Mouse (Mus musculus) gastrocnemius, postnatal 14 days (tissue): Measurements from ENCODE around the gene Ank2. TPM values are rescaled to one million over a fixed set of nuclear protein-coding genes. Genes with fewer than 3 reads are reported as not detected.
A peak's percentile ranks its signal among the peaks of the same experiment; 100 is the strongest.
"Not testable (repeated sequence)": the region's sequence is repeated elsewhere in the genome, so short reads cannot be mapped to it uniquely, and the experiment has no call there.

Experiments used
- DNase-seq: peaks from one replicate; pipeline ENCODE4 v3.0.0; 2021; ENCODE audit warnings: mixed read lengths
- intact Hi-C: fragments of 180-260 bp; cut with DNase I; formaldehyde crosslinking; loops from one replicate; pipeline ENCODE4 v1.15.1; 2025; ENCODE audit warnings: low total_unique reads
- total RNA-seq, 2 experiments: library from RNA; stranded (reverse); gene quantifications; 2 replicates each; pipeline ENCODE4 v1.2.3; 2021

Ank2 gene
- total RNA-seq, 2 experiments from 2014 or later = 98.1 to 119 TPM

- intact Hi-C loops = no loop called here
- DNase-seq = no peak
Measured at GRCm38 (mm10) chr3:127492663-127493062, 6.5 kb downstream of the Ank2 start.

GRCm38 (mm10) chr3:127487302-127487701, 11.8 kb downstream of the Ank2 start:
- no peak for DNase-seq
- intact Hi-C loops = no loop called here

DNA sequence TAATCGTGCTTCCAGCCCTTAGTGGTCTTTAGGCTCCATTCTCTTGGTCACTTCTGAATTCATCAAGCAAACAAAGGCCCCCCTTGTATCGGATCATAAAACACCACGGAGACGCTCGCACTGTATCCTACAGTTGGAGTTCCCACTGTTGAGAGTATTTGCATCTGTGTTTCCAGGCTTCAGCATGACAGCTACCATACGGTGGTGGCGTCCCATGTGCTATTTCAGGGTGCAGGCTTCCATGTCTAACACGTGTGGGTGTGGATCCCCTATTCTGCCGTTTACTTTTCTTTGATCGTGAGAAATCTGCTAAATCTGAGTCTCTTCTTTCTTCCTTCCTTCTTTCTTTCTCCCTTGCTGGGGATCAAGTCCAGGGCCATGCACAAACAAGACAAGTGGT, 14.0 kb downstream of the Ank2 start:
- intact Hi-C loops = no loop called here
- no peak for DNase-seq

GRCm38 (mm10) chr3:127481658-127482057, 17.5 kb downstream of the Ank2 start:
- DNase-seq = no peak
- intact Hi-C loops = no loop called here

DNA sequence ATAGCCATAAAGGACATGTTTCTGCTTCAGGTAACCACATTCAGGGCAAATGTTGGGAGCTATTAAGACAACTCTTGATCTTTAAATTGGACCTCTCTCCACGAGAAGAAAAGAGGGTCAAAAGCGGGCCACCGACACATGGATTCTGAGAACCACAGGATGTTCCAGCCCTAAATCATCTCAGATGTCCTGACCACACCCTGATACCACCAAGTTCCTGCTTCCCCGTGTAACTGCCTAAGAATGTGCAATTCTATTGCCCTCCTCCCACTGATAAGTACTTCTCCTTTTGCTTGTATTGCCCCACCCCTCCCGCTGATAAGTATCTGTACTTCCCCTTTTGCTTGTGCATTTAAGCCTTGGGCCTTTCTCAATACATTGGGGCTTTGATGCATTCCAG, 18.8 kb downstream of the Ank2 start:
- DNase-seq, intact Hi-C loops: not testable (repeated sequence)

- intact Hi-C loops = no loop called here
- no peak for DNase-seq
Measured at GRCm38 (mm10) chr3:127474115-127474514, 25.0 kb downstream of the Ank2 start.

DNA sequence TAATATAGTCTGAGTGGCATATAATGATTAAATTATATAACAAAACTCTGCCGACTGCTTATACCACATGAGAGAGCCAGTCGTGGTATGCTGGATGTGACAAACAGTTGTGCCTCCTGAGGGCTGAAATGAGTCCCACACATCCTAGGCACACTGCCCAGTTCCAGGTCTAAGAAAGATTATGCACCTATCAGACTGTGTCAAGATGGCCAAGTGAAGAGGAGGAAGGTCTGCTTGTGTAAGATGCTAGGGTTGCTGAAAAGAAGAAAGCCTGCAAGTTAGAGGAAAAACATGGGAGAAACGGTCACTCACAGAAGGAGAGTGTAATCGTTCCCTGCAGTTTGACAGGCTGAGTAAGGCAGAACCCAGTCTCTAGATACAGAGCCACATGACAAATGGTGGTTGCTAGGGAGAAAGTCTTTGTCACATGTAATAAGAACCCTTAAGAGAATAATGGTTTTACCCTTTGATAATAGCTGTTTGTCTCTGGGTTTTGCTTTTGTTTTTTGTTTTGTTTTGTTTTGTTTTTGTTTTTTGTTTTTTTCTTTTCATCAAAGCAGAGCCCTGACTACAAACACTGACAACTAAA, 29.9 kb downstream of the Ank2 start:
- intact Hi-C loops = no loop called here

GRCm38 (mm10) chr3:127468569-127468968, 30.6 kb downstream of the Ank2 start:
- DNase-seq = no peak
- intact Hi-C loops = no loop called here

More for the DNA sequence above, 29.9 kb downstream of the Ank2 start:
- DNase-seq = no peak

DNA sequence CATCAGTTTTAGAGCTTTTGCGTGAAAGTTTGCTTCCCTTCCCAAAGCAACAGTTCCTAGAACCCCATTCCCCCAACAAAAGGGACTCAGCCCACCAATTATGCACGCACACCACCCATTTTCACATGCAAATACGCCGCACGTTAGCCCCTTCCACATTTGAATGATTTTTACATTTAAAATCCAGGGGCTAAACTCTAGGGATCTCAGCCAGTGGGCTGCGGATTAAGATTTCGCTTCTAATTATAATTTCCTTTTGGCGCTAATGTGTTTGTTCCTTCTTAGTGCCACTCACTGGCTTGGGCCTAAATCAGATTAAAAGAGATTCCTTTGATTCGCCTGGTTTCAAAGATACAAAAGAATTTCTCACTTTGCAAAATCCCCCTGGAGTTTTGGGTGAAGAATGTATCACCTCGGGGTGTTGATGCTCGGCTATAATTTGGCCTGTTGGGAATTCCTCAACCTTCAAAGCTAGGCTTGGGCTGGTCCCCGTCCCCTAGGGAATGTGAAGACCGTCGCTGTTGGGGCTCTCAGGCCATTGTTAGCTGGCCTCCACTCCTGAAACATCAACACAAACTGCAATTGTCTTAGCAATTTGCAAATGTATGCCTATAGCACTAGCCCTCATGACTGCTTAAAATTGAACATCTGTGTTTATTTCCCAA, 35.2 kb downstream of the Ank2 start:
- intact Hi-C loops = no loop called here
- DNase-seq = no peak

DNA sequence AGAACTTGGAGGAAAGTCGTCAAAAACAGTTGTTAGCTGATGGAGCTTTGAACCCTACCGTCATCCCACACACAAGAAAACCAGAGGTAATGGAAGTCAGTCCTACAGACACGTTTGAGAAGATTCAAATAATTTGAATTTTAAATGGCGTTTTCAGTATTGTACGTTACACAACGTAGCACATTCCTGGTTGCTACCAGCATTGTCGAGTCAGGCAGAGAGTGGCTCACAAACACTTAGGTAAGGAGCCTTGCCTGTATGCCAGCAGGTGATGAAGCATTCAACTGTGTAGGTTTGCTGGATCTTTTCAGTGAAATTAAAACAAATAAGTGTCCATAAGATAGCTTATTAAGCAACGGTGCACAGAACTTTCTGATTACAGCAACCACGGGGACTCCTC, 36.0 kb downstream of the Ank2 start:
- intact Hi-C loops = no loop called here
- no peak for DNase-seq

- DNase-seq = no peak
- intact Hi-C loops = no loop called here
Measured at GRCm38 (mm10) chr3:127462413-127462812, 36.7 kb downstream of the Ank2 start.

DNA sequence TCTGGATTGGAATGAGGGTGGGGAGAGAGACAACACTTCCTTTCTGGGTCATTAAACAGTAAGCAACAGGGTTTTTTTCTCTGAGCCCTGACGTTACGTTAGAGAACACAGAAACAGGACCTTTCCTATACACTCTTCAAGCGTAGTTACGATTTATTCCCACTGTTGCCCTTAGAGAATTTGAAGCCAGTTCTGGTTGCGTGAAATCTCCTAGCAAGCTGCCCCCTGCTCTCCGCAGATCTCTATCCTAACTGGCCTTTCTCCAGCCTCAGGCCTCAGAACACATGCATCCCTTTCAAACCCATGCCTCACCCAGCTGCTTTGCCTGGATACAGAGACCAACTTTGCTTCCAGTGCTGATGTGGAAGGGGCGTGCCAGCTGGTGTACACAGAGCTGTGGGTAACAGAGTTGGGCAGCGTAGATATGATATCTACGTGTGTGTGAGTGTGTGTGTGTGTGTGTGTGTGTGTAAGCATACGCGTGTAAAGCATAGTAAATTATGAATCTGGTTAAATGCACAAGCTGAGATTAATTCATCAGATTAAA, 38.2 kb downstream of the Ank2 start:
- peak; percentile 7 for DNase-seq
- intact Hi-C loops = no loop called here

- intact Hi-C loops = no loop called here
- DNase-seq = no peak
Measured at GRCm38 (mm10) chr3:127459858-127460257, 39.3 kb downstream of the Ank2 start.

GRCm38 (mm10) chr3:127458925-127459324, 40.2 kb downstream of the Ank2 start:
- intact Hi-C loops = no loop called here
- DNase-seq = no peak

DNA sequence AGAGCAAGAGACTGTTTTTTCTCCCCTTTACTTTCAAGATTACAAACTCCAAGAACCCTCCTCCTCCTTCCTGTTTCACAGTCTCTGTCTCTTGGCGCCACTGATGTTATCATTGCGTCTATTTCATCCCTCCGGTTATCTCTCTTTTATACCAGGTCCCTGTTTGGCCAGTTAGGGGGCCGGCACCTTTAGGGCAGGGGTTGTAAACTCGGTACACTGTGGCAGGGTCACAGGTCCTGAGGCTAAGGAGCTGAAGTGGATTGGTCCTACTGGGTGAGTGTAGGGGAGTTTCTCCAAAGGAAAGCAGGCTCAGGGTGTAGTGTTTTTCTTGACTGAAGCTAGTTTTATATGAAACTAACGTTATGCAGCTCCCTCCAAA, 40.7 kb downstream of the Ank2 start:
- intact Hi-C loops = no loop called here
- DNase-seq = no peak

- DNase-seq = no peak
- intact Hi-C loops = no loop called here
Measured at GRCm38 (mm10) chr3:127457761-127458419, 41.3 kb downstream of the Ank2 start.

- intact Hi-C loops = loop anchor here (5.0 kb wide), 1 partner anchor 94 kb away; no protein-coding TSS in a partner anchor
Measured at GRCm38 (mm10) chr3:127453738-127454137, 45.4 kb downstream of the Ank2 start.

DNA sequence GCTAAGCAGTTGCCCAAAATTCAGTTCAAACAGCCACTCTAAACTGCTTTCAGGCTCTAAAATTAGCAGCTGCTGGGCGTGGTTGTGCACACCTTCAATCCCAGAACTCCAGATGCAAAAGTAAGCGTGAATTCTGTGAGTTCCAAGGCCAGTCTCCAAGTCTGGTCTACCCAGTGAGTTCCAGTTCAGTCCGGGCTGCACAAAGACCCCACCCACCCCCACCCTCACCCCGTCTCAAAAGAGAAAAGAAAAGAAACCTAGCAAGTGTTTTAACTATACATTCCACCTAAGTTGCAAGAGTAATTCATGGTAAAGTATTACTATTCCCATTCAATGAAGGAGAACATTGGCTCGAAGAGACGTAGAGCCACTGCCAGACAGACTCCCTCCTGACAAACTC, 45.9 kb downstream of the Ank2 start:
- intact Hi-C loops = loop anchor here (5.0 kb wide), 1 partner anchor 94 kb away; no protein-coding TSS in a partner anchor

More at GRCm38 (mm10) chr3:127453738-127454137, 45.4 kb downstream of the Ank2 start:
- DNase-seq = no peak

DNA sequence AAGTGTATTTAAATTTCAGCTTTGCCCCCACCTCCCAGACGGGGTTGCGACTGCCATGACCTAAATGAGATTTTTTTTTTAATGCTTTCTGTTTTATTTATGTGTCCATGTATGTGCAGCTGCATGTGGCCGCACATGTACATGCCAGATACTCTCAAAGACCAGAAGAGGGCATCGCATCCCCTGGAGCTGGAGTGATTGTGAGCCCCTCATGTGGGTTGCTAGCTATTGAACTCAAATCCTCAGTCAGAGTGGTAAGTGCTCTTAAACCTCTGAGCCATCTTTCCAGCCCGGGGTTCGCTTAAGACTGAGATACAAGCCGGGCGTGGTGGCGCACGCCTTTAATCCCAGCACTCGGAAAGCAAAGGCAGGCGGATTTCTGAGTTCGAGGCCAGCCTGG, 46.9 kb downstream of the Ank2 start:
- intact Hi-C loops = loop anchor here (5.0 kb wide), 1 partner anchor 95 kb away; no protein-coding TSS in a partner anchor
- DNase-seq = no peak

More for the DNA sequence above, 45.9 kb downstream of the Ank2 start:
- no peak for DNase-seq

GRCm38 (mm10) chr3:127451741-127452140, 47.4 kb downstream of the Ank2 start:
- no peak for DNase-seq
- intact Hi-C loops = loop anchor here (5.0 kb wide), 1 partner anchor 96 kb away; no protein-coding TSS in a partner anchor
